Mouse (Mus musculus) ES-Bruce4 (cell line): ENCODE data around the gene Pde4d. TPM values are rescaled to one million over a fixed set of nuclear protein-coding genes. Genes with fewer than 3 reads are reported as not detected.

Experiments
- H3K27ac ChIP-seq: 2 replicates; pipeline ENCODE4 v1.5.1; 2012; ENCODE audit warnings: low read length, inconsistent platforms; ENCODE audit not compliant: insufficient read depth
- H3K27me3 ChIP-seq: 2 replicates; pipeline ENCODE4 v1.6.1; 2012; ENCODE audit warnings: mild to moderate bottlenecking, low read length, inconsistent platforms; ENCODE audit not compliant: control insufficient read depth, poor library complexity, insufficient read depth, severe bottlenecking
- H3K36me3 ChIP-seq: 2 replicates; pipeline ENCODE4 v1.6.1; 2012; ENCODE audit warnings: inconsistent platforms, mild to moderate bottlenecking, low read length, moderate library complexity; ENCODE audit not compliant: control insufficient read depth, poor library complexity, insufficient read depth, severe bottlenecking
- H3K4me1 ChIP-seq: one replicate; pipeline ENCODE4 v1.8.1; 2011; ENCODE audit warnings: low read length; ENCODE audit not compliant: control insufficient read depth, insufficient read depth
- H3K4me3 ChIP-seq: 2 replicates; pipeline ENCODE4 v1.5.1; 2011; ENCODE audit warnings: low read depth, mild to moderate bottlenecking, low read length
- H3K9ac ChIP-seq: 2 replicates; pipeline ENCODE4 v1.6.1; 2012; ENCODE audit warnings: low read depth, mild to moderate bottlenecking, inconsistent platforms; ENCODE audit not compliant: poor library complexity, severe bottlenecking
- H3K9me3 ChIP-seq: replicated peaks from 2 replicates; pipeline ENCODE4 v1.6.1; 2012; ENCODE audit warnings: mild to moderate bottlenecking, low read length, inconsistent platforms; ENCODE audit not compliant: control insufficient read depth, poor library complexity, insufficient read depth, severe bottlenecking
- CTCF ChIP-seq: IDR thresholded peaks from one replicate; pipeline ENCODE4 v1.8.1; 2011; ENCODE audit warnings: low read depth, low read length
- EP300 ChIP-seq: IDR thresholded peaks from 2 replicates; pipeline ENCODE4 v1.6.1; 2011; ENCODE audit warnings: low read depth, low read length; ENCODE audit not compliant: insufficient read depth
- POLR2A ChIP-seq: IDR thresholded peaks from one replicate; pipeline ENCODE4 v1.8.1; 2011; ENCODE audit warnings: low read length; ENCODE audit not compliant: insufficient read depth
- polyA plus RNA-seq: library from polyadenylated mRNA; stranded (reverse); fragments of >200 nt; gene quantifications from 2 replicates; pipeline ENCODE4 v1.2.4, GENCODE M21; 2011; ENCODE audit warnings: low read depth; ENCODE audit not compliant: missing spikeins, insufficient read depth, insufficient read length

Gene Pde4d
- polyA plus RNA-seq, 1 experiment = 5.0 TPM

GRCm38 (mm10) chr13:108812956-108813355 lies 363.2 kb downstream of the Pde4d start:
- H3K27ac ChIP-seq = no peak overlapping the region
- H3K36me3 ChIP-seq = no peaks in the 10 kb centered on the region
- TF ChIP-seq CTCF (peak; percentile 37), POLR2A (no peak)
- H3K9me3 ChIP-seq = no peaks in the 10 kb centered on the region
- no peaks in the 10 kb centered on the region for H3K27me3 ChIP-seq
- no peak overlapping the region for H3K9ac ChIP-seq
- no peaks in the 10 kb centered on the region for H3K4me1 ChIP-seq
- no peak overlapping the region for H3K4me3 ChIP-seq

DNA sequence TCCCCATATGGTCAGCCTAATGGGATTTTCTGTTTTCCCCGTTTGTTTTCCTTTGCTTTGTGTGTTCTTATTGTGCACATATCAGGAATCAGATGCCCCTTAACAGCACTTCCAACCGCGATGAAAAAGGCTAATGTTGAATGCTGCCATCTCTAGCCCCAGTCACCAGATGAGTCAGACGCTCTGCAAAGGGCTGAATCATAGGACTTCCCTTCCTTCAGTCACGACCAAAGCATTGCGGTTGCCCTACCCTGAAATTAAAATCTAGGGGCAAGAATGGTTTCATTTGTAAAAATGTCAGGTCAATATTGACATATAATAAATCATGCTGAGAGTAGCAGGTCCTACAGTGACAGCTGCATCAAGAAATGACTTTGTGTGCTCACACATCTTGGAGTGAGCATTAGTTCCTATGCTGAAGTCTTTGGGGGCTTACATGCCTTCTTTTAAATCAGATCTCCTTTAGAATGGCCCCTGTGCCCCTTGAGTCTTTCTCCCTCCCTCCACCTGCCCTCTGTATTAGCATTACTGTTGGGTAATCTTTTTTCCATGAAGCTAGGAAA lies 370.2 kb downstream of the Pde4d start:
- H3K36me3 ChIP-seq = no peaks in the 10 kb centered on the region
- no peak overlapping the region for H3K4me3 ChIP-seq
- H3K27me3 ChIP-seq = no peaks in the 10 kb centered on the region
- no peaks in the 10 kb centered on the region for H3K4me1 ChIP-seq
- no peak overlapping the region for H3K27ac ChIP-seq
- no peaks in the 10 kb centered on the region; the same call in 1 of the 2 replicates for H3K9me3 ChIP-seq
- TF ChIP-seq POLR2A (no peak), CTCF (no peak), EP300 (no peak)
- no peak overlapping the region for H3K9ac ChIP-seq

- TF ChIP-seq CTCF (no peak), EP300 (no peak), POLR2A (no peak)
- H3K4me1 ChIP-seq = no peaks in the 10 kb centered on the region
- no peak overlapping the region for H3K4me3 ChIP-seq
- no peaks in the 10 kb centered on the region; the same call in 1 of the 2 replicates for H3K9me3 ChIP-seq
- no peak overlapping the region for H3K9ac ChIP-seq
- H3K36me3 ChIP-seq = no peaks in the 10 kb centered on the region
- no peak overlapping the region for H3K27ac ChIP-seq
- H3K27me3 ChIP-seq = no peaks in the 10 kb centered on the region
Observed at GRCm38 (mm10) chr13:108820487-108820886, 370.7 kb downstream of the Pde4d start.

DNA sequence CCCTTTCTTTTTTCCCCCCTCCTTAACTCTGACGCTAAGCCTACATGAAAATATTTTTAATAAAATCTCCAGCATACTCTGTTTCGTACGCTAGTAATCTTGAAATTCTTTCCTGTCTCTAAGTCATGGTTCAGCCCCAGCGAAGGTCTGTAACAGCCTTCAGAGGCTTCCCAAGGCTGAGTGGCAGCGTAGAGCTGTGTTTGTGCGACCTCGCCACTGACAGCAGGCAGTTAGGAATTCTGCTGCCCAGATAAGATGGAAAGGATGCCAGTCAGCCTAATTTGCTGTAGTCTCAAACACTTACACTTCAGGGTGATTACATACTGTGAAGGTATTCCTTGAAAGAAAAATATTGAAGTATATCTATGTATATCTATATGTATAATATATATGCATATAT lies 371.5 kb downstream of the Pde4d start:
- H3K4me3 ChIP-seq = no peak overlapping the region
- no peaks in the 10 kb centered on the region for H3K4me1 ChIP-seq
- H3K36me3 ChIP-seq = no peaks in the 10 kb centered on the region
- no peak overlapping the region for H3K9ac ChIP-seq
- H3K27ac ChIP-seq = no peak overlapping the region
- no peaks in the 10 kb centered on the region for H3K27me3 ChIP-seq
- no peaks in the 10 kb centered on the region; the same call in 1 of the 2 replicates for H3K9me3 ChIP-seq
- TF ChIP-seq CTCF = no peak
- no peak for TF ChIP-seq POLR2A

DNA sequence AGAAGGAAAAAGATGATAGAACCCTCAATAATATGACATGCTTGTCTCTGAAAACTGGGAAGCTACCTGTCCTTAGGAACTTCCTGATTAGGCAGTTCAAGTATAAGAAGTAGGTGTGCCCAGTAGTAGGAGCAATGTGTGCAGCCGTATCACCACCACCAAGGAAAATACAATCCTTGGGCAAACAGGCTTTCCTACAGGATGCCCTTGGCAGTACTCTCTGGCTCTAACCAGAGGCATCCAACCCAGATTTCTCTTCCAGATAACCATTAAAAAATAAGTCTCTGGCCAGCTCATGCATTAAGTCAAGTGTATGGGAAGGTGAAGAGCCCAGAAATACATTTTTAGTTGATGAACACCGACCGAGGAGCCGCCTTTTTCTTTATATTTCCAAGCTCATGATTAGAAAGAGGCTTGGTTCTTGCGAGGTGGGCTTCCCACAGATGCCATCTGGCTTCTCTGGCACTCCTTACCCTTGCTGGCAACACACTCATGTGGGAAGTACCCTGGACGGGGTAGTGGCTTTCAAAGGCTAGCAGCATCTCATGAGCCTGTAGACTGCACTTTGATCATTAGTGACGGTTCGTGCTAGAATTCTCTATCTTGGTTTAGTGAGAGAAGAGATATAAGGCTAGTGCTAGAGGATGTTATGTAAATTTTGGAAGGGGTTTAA lies 375.0 kb downstream of the Pde4d start:
- TF ChIP-seq EP300 (no peak), POLR2A (no peak), CTCF (no peak)
- no peaks in the 10 kb centered on the region for H3K27me3 ChIP-seq
- no peaks in the 10 kb centered on the region for H3K4me1 ChIP-seq
- no peak overlapping the region for H3K27ac ChIP-seq
- no peaks in the 10 kb centered on the region for H3K36me3 ChIP-seq
- no peak overlapping the region for H3K4me3 ChIP-seq
- H3K9ac ChIP-seq = no peak overlapping the region
- no peaks in the 10 kb centered on the region; the same call in 1 of the 2 replicates for H3K9me3 ChIP-seq

DNA sequence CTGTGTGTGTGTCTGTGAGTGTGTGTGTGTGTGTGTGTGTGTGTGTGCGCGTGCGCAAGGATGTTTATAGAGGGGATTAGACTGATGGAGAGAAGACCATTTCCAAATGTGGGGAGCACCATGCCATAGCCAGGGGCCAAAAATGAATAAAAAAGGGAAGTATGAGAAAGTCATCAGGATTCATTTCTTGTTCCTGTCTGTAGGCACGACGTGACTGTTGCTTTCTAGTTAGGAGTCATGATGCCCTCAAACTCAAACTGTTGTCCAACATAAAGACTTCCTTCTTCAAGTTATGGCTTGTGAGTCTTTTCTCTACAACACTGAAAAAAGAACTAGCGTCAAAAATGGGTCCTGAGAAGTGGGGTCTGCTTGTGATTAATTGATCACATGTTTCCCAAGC lies 375.8 kb downstream of the Pde4d start:
- no peaks in the 10 kb centered on the region for H3K4me1 ChIP-seq
- H3K27me3 ChIP-seq = no peaks in the 10 kb centered on the region
- H3K9me3 ChIP-seq = no peaks in the 10 kb centered on the region; the same call in 1 of the 2 replicates
- no peak overlapping the region for H3K27ac ChIP-seq
- H3K4me3 ChIP-seq = no peak overlapping the region
- TF ChIP-seq POLR2A (no peak), EP300 (no peak), CTCF (no peak)
- no peak overlapping the region for H3K9ac ChIP-seq
- H3K36me3 ChIP-seq = no peaks in the 10 kb centered on the region
